Mouse (Mus musculus): ENCODE measurements at regions not wholly inside any gene's neighbourhood (a gene's known extent, or its start where the extent isn't known, plus 50 kb on each side); places are given as distances from the start of the nearest gene placed in this dataset.

- no peak for DNase-seq (ENCODE audit: low spot score)
Measured at GRCm38 (mm10) chr11:20882756-20883155, 51.9 kb upstream of the Lgalsl start.

- DNase-seq (ENCODE audit: low spot score): no peak
Measured at GRCm38 (mm10) chr11:20883907-20884306, 53.1 kb upstream of the Lgalsl start.

- DNase-seq (ENCODE audit: low spot score): no peak
Measured at GRCm38 (mm10) chr11:20887044-20887443, 56.2 kb upstream of the Lgalsl start.

- DNase-seq (ENCODE audit: low spot score): no peak
Measured at GRCm38 (mm10) chr11:20890479-20890878, 59.6 kb upstream of the Lgalsl start.

- DNase-seq (ENCODE audit: low spot score): no peak
Measured at GRCm38 (mm10) chr11:20891711-20892110, 60.9 kb upstream of the Lgalsl start.

- peak; percentile 75 for DNase-seq (ENCODE audit: low spot score)
Measured at GRCm38 (mm10) chr11:20896277-20897123, 65.6 kb upstream of the Lgalsl start.

GRCm38 (mm10) chr11:20897468-20897867 lies 66.6 kb upstream of the Lgalsl start:
- DNase-seq (ENCODE audit: low spot score): no peak

- no peak for DNase-seq (ENCODE audit: low spot score)
Measured at GRCm38 (mm10) chr11:20898558-20898957, 67.7 kb upstream of the Lgalsl start.

- DNase-seq (ENCODE audit: low spot score): no peak
Measured at GRCm38 (mm10) chr11:20899766-20900165, 68.9 kb upstream of the Lgalsl start.

- no peak for DNase-seq (ENCODE audit: low spot score)
Measured at GRCm38 (mm10) chr11:20902001-20902400, 71.1 kb upstream of the Lgalsl start.

- no peak for DNase-seq (ENCODE audit: low spot score)
Measured at GRCm38 (mm10) chr11:20902910-20903309, 72.1 kb upstream of the Lgalsl start.

- no peak for DNase-seq (ENCODE audit: low spot score)
Measured at GRCm38 (mm10) chr11:20907996-20908395, 77.1 kb upstream of the Lgalsl start.

GRCm38 (mm10) chr11:20908471-20908870 lies 77.6 kb upstream of the Lgalsl start:
- no peak for DNase-seq (ENCODE audit: low spot score)

- DNase-seq (ENCODE audit: low spot score): no peak
Measured at GRCm38 (mm10) chr11:20913042-20913441, 82.2 kb upstream of the Lgalsl start.

- DNase-seq (ENCODE audit: low spot score): peak; percentile 78
Measured at GRCm38 (mm10) chr11:20913598-20914296, 82.9 kb upstream of the Lgalsl start.

- DNase-seq (ENCODE audit: low spot score): no peak
Measured at GRCm38 (mm10) chr11:20914297-20914997, 83.6 kb upstream of the Lgalsl start.

- peak; percentile 29 for DNase-seq (ENCODE audit: low spot score)
Measured at GRCm38 (mm10) chr11:20915182-20915602, 84.3 kb upstream of the Lgalsl start.

GRCm38 (mm10) chr11:20915687-20916432 lies 85.0 kb upstream of the Lgalsl start:
- no peak for DNase-seq (ENCODE audit: low spot score)

GRCm38 (mm10) chr11:20916473-20916911 lies 85.6 kb upstream of the Lgalsl start:
- peak; percentile 45 for DNase-seq (ENCODE audit: low spot score)

GRCm38 (mm10) chr11:20916961-20917360 lies 86.1 kb upstream of the Lgalsl start:
- DNase-seq (ENCODE audit: low spot score): no peak

GRCm38 (mm10) chr11:20917483-20917882 lies 86.6 kb upstream of the Lgalsl start:
- DNase-seq (ENCODE audit: low spot score): no peak

- DNase-seq (ENCODE audit: low spot score): no peak
Measured at GRCm38 (mm10) chr11:20923115-20923514, 92.3 kb upstream of the Lgalsl start.
